Mouse (Mus musculus): ENCODE data around the gene Htr3b. TPM values are rescaled to one million over a fixed set of nuclear protein-coding genes. Genes with fewer than 3 reads are reported as not detected.

Htr3b gene
- polyA plus RNA-seq, 1 experiment from 2014 or later: not detected

DNA sequence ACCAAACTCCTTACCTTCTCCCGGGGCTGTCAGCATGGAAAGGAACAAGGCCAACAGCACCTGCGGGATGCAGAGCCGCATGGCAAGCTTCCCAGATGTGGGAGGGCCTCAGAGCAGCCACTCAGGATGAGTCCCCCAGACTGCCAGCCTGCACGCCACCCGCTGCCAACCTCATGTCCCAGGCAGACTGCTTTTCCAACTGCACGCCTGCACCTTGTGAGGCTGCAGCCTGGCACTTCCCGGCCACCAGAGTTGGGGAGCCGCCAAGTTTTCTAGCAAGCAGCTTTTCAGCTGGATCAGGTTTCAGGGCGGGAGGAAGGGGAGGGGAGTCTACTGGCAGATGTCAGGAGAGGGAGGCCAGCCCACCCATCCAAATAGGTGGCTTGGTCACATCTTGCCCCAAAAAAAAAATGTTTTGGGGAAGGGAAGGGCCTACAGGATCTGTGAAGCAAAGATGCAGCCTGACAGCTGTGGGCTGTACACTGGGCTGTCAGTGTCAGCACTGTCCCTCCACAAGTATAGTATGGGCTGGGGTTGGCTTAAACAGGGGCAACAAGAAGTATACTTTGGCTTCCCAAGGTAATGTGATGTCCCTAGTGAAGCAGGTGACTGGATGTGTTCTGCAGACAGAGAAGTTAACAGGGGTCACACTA is 53.8 kb downstream of the Htr3b start, which contains the start of gene Htr3a:
Gene Htr3a (minus strand): TSS at position 215 of the 653 bp plus-strand sequence.
- H3K27ac ChIP-seq (replicated peaks): peak within 1 kb of the TSS; percentile 73
- peaks cover 12% of the 10 kb centered on the region for H3K4me1 ChIP-seq
- H3K27me3 ChIP-seq: no peaks in the 10 kb centered on the region
- no peaks in the 10 kb centered on the region for H3K9me3 ChIP-seq
- H3K4me3 ChIP-seq: no peak within 1 kb of the TSS
- 2% methylated on average over 9 of the region's 9 CpGs for WGBS
- ATAC-seq (replicated peaks): peak; percentile 94
- H3K9ac ChIP-seq (replicated peaks): no peak within 1 kb of the TSS
- H3K4me2 ChIP-seq (replicated peaks): no peak within 1 kb of the TSS
- H3K36me3 ChIP-seq: no peaks in the 10 kb centered on the region

GRCm38 (mm10) chr9:48904421-48904820 is 60.4 kb downstream of the Htr3b start:
- WGBS: 89% methylated on average over 5 of the region's 5 CpGs
- no peak overlapping the region for H3K27ac ChIP-seq (replicated peaks)
- no peaks in the 10 kb centered on the region for H3K4me1 ChIP-seq
- H3K9me3 ChIP-seq: no peaks in the 10 kb centered on the region
- no peak overlapping the region for H3K4me3 ChIP-seq
- H3K36me3 ChIP-seq: no peaks in the 10 kb centered on the region
- no peaks in the 10 kb centered on the region for H3K27me3 ChIP-seq
- ATAC-seq (replicated peaks): no peak
- H3K4me2 ChIP-seq (replicated peaks): no peak overlapping the region
- H3K9ac ChIP-seq (replicated peaks): no peak overlapping the region

- ATAC-seq (replicated peaks): no peak
- 51% methylated on average over 2 of the region's 2 CpGs for WGBS
- H3K4me2 ChIP-seq (replicated peaks): no peak overlapping the region
- H3K9me3 ChIP-seq: no peaks in the 10 kb centered on the region
- H3K9ac ChIP-seq (replicated peaks): no peak overlapping the region
- no peak overlapping the region for H3K27ac ChIP-seq (replicated peaks)
- H3K4me3 ChIP-seq: no peak overlapping the region
- H3K4me1 ChIP-seq: no peaks in the 10 kb centered on the region
- H3K36me3 ChIP-seq: no peaks in the 10 kb centered on the region
- no peaks in the 10 kb centered on the region for H3K27me3 ChIP-seq
These were observed 61.0 kb downstream of the Htr3b start for GRCm38 (mm10) chr9:48903766-48904165.

GRCm38 (mm10) chr9:48898551-48898950 is 66.2 kb downstream of the Htr3b start:
- 41% methylated on average over 8 of the region's 8 CpGs for WGBS
- no peak overlapping the region for H3K4me2 ChIP-seq (replicated peaks)
- H3K9me3 ChIP-seq: no peaks in the 10 kb centered on the region
- ATAC-seq (replicated peaks): no peak
- peaks cover 5% of the 10 kb centered on the region; the same call in 1 of the 2 replicates for H3K27me3 ChIP-seq
- H3K9ac ChIP-seq (replicated peaks): no peak overlapping the region
- H3K36me3 ChIP-seq: no peaks in the 10 kb centered on the region
- no peak overlapping the region for H3K27ac ChIP-seq (replicated peaks)
- peaks cover 19% of the 10 kb centered on the region for H3K4me1 ChIP-seq
- H3K4me3 ChIP-seq: no peak overlapping the region

DNA sequence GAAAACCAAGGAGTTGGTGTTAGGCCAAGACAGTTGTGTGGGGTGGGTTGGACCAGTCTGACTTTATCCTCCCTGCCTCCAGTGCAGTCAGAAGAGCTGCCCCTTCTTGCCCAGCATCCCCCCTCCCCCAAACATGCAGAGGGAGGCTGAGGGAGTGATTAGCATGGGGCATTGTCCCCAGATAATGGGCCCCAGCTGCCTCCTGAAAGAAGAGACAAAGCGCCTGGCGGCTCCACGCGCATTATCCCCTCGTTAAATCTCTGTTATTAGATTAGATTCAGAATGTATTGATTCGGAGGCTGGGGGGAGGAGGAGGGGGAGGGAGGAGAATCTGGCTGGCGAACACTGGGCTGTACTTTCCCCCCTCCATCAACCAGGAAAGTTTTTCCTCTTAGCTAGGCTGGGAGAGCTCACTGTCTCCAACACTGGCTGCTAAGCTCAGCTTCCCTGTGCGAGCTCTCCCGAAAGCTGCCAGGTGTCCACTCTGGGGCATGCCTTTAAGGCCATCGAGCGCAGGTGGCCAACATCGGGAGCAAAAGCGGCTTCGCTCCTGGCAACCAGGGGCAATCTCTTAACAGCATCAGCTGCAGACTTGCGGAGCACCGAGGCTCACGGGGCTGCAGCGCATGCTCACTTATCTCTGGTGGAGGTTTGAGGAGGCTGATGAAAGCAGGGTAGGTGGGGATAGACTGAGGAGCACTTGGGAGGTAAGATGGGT is 68.8 kb downstream of the Htr3b start:
- WGBS: 1% methylated on average over 18 of the region's 18 CpGs
- Histone ChIP-seq H3K4me2 (replicated peaks) (peak overlapping the region; percentile 51), H3K27ac (replicated peaks) (peak overlapping the region; percentile 81), H3K36me3 (no peaks in the 10 kb centered on the region), H3K4me1 (peaks cover 19% of the 10 kb centered on the region), H3K27me3 (peaks cover 5% of the 10 kb centered on the region; the same call in 1 of the 2 replicates), H3K4me3 (peak overlapping the region; percentile 24), H3K9ac (replicated peaks) (peak overlapping the region; percentile 36; the same call in 1 of the 2 replicates), H3K9me3 (no peaks in the 10 kb centered on the region)
- ATAC-seq (replicated peaks): peak; percentile 84

DNA sequence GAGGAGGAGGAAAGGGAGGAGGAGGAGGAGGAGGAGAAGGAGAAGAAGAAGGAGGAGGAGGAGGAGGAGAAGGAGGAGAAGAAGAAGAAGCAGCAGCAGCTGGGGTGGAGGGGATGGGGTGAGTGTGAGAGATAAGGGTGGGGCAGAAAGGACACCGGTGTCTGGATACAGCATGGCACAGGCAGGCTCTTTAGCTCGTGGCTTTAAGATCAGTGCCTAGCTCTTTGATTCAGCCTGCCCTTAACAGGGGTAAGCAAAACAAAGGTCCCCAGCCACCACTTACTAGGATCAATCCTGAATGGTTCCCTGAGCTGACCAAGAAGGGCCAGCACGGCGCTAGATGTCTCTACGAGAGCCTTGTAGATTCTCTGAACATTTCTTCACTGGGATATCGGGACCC is 70.0 kb downstream of the Htr3b start:
- peaks cover 5% of the 10 kb centered on the region; the same call in 1 of the 2 replicates for H3K27me3 ChIP-seq
- no peak overlapping the region for H3K9ac ChIP-seq (replicated peaks)
- no peak for ATAC-seq (replicated peaks)

DNA sequence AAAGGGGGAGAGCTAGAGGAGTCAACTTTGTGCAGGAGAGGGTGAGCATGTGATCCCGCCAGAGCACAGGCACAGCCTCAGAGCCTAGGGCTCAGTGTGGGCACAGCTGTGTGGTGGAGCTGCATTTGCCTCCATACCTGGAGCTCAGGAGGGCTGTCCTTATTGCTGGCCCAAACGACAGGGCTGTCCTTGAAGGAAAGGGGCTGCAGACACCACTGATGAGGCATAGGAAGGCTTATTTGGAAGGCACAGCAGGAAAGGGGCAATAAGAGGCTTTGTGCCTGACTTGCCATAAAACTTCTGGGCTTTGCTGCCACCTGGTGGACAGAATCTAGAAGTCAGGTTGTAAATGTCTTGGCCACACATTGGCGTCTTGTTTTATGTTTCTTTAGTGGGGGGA is 70.8 kb downstream of the Htr3b start:
- WGBS: 28% methylated on average over 3 of the region's 3 CpGs
- Histone ChIP-seq H3K36me3 (no peaks in the 10 kb centered on the region), H3K27me3 (peaks cover 5% of the 10 kb centered on the region; the same call in 1 of the 2 replicates), H3K27ac (replicated peaks) (no peak overlapping the region), H3K9me3 (no peaks in the 10 kb centered on the region), H3K4me3 (no peak overlapping the region), H3K9ac (replicated peaks) (no peak overlapping the region), H3K4me1 (peaks cover 19% of the 10 kb centered on the region), H3K4me2 (replicated peaks) (no peak overlapping the region)
- peak; percentile 53; the same call in 1 of the 2 replicates for ATAC-seq (replicated peaks)

More for the DNA sequence above, 70.0 kb downstream of the Htr3b start:
- Histone ChIP-seq H3K4me1 (peaks cover 19% of the 10 kb centered on the region), H3K27ac (replicated peaks) (0 out of 2 replicates have a peak overlapping the region, but pooled peaks have one; percentile 2), H3K9me3 (no peaks in the 10 kb centered on the region), H3K36me3 (no peaks in the 10 kb centered on the region), H3K4me2 (replicated peaks) (no peak overlapping the region), H3K4me3 (no peak overlapping the region)
- WGBS: 50% methylated on average over 6 of the region's 6 CpGs

DNA sequence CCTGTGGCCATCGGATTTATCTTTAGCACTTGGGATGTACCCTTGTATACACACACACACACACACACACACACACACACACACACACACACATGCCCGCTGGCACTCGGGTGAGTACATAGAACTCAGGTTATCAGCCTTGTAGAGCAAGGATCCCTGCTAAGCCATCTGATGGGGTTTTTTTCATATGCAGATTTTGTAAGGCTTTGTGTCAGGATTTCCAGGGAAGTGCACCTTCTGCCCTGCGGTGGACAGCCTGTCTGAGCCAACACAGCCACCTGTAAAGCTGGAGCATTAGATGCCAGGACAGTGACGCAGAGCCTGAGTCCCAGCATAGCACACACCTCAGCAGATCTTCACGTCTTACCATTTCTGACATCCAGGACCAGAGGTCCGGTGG is 75.7 kb downstream of the Htr3b start:
- Histone ChIP-seq H3K9me3 (no peaks in the 10 kb centered on the region), H3K4me3 (no peak overlapping the region), H3K27me3 (no peaks in the 10 kb centered on the region), H3K4me1 (peaks cover 2% of the 10 kb centered on the region; the same call in 1 of the 2 replicates), H3K36me3 (no peaks in the 10 kb centered on the region), H3K4me2 (replicated peaks) (no peak overlapping the region), H3K9ac (replicated peaks) (no peak overlapping the region), H3K27ac (replicated peaks) (no peak overlapping the region)
- ATAC-seq (replicated peaks): no peak
- 74% methylated on average over 7 of the region's 7 CpGs for WGBS

Other genes starting within 250 kb of the Htr3b start
- gene Zbtb16, start 128.8 kb downstream of the Htr3b start, polyA plus RNA-seq (2015; fragmentation: Nextera tagmentation; extraction: Ambion mirVana): 5.2 and 5.7 TPM in 2 replicates
- gene Htr3a, start 53.9 kb downstream of the Htr3b start, polyA plus RNA-seq (2015; fragmentation: Nextera tagmentation; extraction: Ambion mirVana): 4.5 and 6.2 TPM in 2 replicates
- 33.5 and 33.8 TPM in 2 replicates for gene Usp28, start 20.4 kb upstream of the Htr3b start, polyA plus RNA-seq (2015; fragmentation: Nextera tagmentation; extraction: Ambion mirVana)
- gene Zw10, start 90.6 kb upstream of the Htr3b start, polyA plus RNA-seq (2015; fragmentation: Nextera tagmentation; extraction: Ambion mirVana): 30.3 and 32.3 TPM in 2 replicates
- gene Tmprss5, start 116.3 kb upstream of the Htr3b start, polyA plus RNA-seq (2015; fragmentation: Nextera tagmentation; extraction: Ambion mirVana): 1.2 and 1.7 TPM in 2 replicates

All from forebrain, embryonic 15.5 days (tissue).